In genomic region chr9:111551461-111552190, GRCm38 (mm10) we compare ENCODE assay signal across 9 mouse cellular contexts.
DNase-seq lines count a peak whose midpoint lies in the region; ATAC-seq and TF ChIP-seq lines count a peak whose summit lies in the region.
"Had no signal": no experiment of that assay in that cellular context is flagged by ENCODE, and none has a peak within 500 bp of the region (broad histone marks: within the 10 kb centered on the region; RNA-seq: fewer than 3 reads in every experiment).

No protein-coding gene starts in this region.

- H3K9ac ChIP-seq in forebrain, embryonic 11.5 days (ENCODE audit: low read length), result no peak overlapping the region
- H3K9ac ChIP-seq in forebrain, embryonic 13.5 days, result no peak overlapping the region
- H3K9ac ChIP-seq in lung, embryonic 14.5 days, result no peak overlapping the region
- H3K9ac ChIP-seq: stomach, embryonic 15.5 days had no signal

- no peaks in the 10 kb centered on the region for H3K4me1 ChIP-seq in forebrain, embryonic 11.5 days (replicated peaks; ENCODE audit: control insufficient read depth, insufficient read depth, low read length)
- no peaks in the 10 kb centered on the region for H3K4me1 ChIP-seq in forebrain, embryonic 13.5 days
- H3K4me1 ChIP-seq in lung, embryonic 14.5 days (ENCODE audit: insufficient read depth), result no peaks in the 10 kb centered on the region
- H3K4me1 ChIP-seq: stomach, embryonic 15.5 days had no signal

- H3K4me3 ChIP-seq in forebrain, embryonic 11.5 days (ENCODE audit: low read depth, low read length), result no peak overlapping the region
- no peak overlapping the region for H3K4me3 ChIP-seq in forebrain, embryonic 13.5 days
- no peak overlapping the region for H3K4me3 ChIP-seq in lung, embryonic 14.5 days (ENCODE audit: low read depth, low read length)
- H3K4me3 ChIP-seq: stomach, embryonic 15.5 days had no signal

- no peaks in the 10 kb centered on the region for H3K36me3 ChIP-seq in forebrain, embryonic 11.5 days (ENCODE audit: control insufficient read depth, insufficient read depth, low read length)
- H3K36me3 ChIP-seq in forebrain, embryonic 13.5 days (ENCODE audit: poor library complexity, severe bottlenecking), result no peaks in the 10 kb centered on the region
- no peaks in the 10 kb centered on the region for H3K36me3 ChIP-seq in lung, embryonic 14.5 days (ENCODE audit: insufficient read depth)
- H3K36me3 ChIP-seq: stomach, embryonic 15.5 days had no signal

- no peaks in the 10 kb centered on the region for H3K27me3 ChIP-seq in forebrain, embryonic 11.5 days (ENCODE audit: control insufficient read depth, insufficient read depth, low read length)
- no peaks in the 10 kb centered on the region for H3K27me3 ChIP-seq in forebrain, embryonic 13.5 days
- no peaks in the 10 kb centered on the region for H3K27me3 ChIP-seq in lung, embryonic 14.5 days (ENCODE audit: insufficient read depth, low read length)
- H3K27me3 ChIP-seq: stomach, embryonic 15.5 days had no signal

- no peak for ATAC-seq in forebrain, embryonic 11.5 days (replicated peaks; ENCODE audit: low FRiP score)
- no peak for ATAC-seq in forebrain, embryonic 13.5 days
- no peak for ATAC-seq in lung, embryonic 14.5 days (ENCODE audit: insufficient read depth)

- no peak overlapping the region for H3K27ac ChIP-seq in forebrain, embryonic 11.5 days (ENCODE audit: low read depth, low read length)
- no peak overlapping the region for H3K27ac ChIP-seq in forebrain, embryonic 13.5 days
- H3K27ac ChIP-seq in lung, embryonic 14.5 days (ENCODE audit: low read depth), result no peak overlapping the region
- H3K27ac ChIP-seq: stomach, embryonic 15.5 days had no signal

- WGBS in forebrain, embryonic 11.5 days, result 61% methylated on average over 15 of the region's 15 CpGs
- 61% methylated on average over 15 of the region's 15 CpGs for WGBS in forebrain, embryonic 13.5 days
- 63% methylated on average over 15 of the region's 15 CpGs for WGBS in lung, embryonic 14.5 days

- no peak overlapping the region for H3K4me2 ChIP-seq in forebrain, embryonic 11.5 days (ENCODE audit: low read depth, low read length, severe bottlenecking)
- H3K4me2 ChIP-seq in forebrain, embryonic 13.5 days, result no peak overlapping the region
- no peak overlapping the region for H3K4me2 ChIP-seq in lung, embryonic 14.5 days
- H3K4me2 ChIP-seq: stomach, embryonic 15.5 days had no signal

- no peaks in the 10 kb centered on the region for H3K9me3 ChIP-seq in forebrain, embryonic 11.5 days (ENCODE audit: control insufficient read depth, low read length)
- no peaks in the 10 kb centered on the region for H3K9me3 ChIP-seq in forebrain, embryonic 13.5 days (replicated peaks)
- H3K9me3 ChIP-seq in lung, embryonic 14.5 days (ENCODE audit: low read depth, low read length), result no peaks in the 10 kb centered on the region
- H3K9me3 ChIP-seq: stomach, embryonic 15.5 days had no signal

- DNase-seq in forebrain, embryonic 11.5 days (ENCODE audit: low spot score), result peak; percentile 66
- DNase-seq in lung, embryonic 14.5 days, result peak; percentile 58
- no peak for DNase-seq in lung, postnatal 25 days (ENCODE audit: low spot score)
- DNase-seq in brain, embryonic 14.5 days (ENCODE audit: low read depth), result no peak
- DNase-seq in lung, postnatal 14 days, result peak; percentile 22
- DNase-seq in urinary bladder, postnatal 10 days (ENCODE audit: low spot score), result no peak
- DNase-seq in gastrocnemius, postnatal 25 days, result no peak

- TF ChIP-seq CTCF in lung, embryonic 14.5 days (IDR thresholded peaks at IDR 0.05; ENCODE audit: low read depth), result peak; percentile 79
- TF ChIP-seq CTCF in brain, embryonic 14.5 days (IDR thresholded peaks at IDR 0.05; ENCODE audit: borderline replicate concordance, extremely low read depth, insufficient read depth, insufficient read length), result peak; percentile 74

- TF ChIP-seq POLR2A in brain, embryonic 14.5 days (IDR thresholded peaks at IDR 0.05; ENCODE audit: borderline replicate concordance, extremely low read depth, insufficient read depth, insufficient read length, poor library complexity, severe bottlenecking), result no peak

Comparison
In these comparisons a context has a peak if more than half of its experiments do, and no peak if none do; other contexts are left out.
1. DNase-seq: peak in forebrain, embryonic 11.5 days (single experiment), lung, embryonic 14.5 days (single experiment) and lung, postnatal 14 days (single experiment); none in lung, postnatal 25 days (single experiment), brain, embryonic 14.5 days (single experiment), urinary bladder, postnatal 10 days (single experiment) and gastrocnemius, postnatal 25 days (single experiment).